Mouse (Mus musculus) midbrain, embryonic 16.5 days (tissue): Measurements from ENCODE around the gene Ddx47. TPM values are rescaled to one million over a fixed set of nuclear protein-coding genes. Genes with fewer than 3 reads are reported as not detected.

Source experiments
- ATAC-seq: fragments of 200-750 bp; cut with Nextera tagmentation; 2 replicates; pipeline ENCODE4 v1.8.0; 2017; ENCODE audit warnings: moderate TSS enrichment
- H3K27ac ChIP-seq: fragments of 300-500 bp; sonication (generic); 2 replicates; pipeline ENCODE4 v1.5.1; 2014; ENCODE audit warnings: mild to moderate bottlenecking, low read length, mixed read lengths
- H3K27me3 ChIP-seq: fragments of 300-500 bp; sonication (generic); 2 replicates; pipeline ENCODE4 v1.6.1; 2014; ENCODE audit warnings: low read depth, low read length, mixed read lengths; ENCODE audit not compliant: control insufficient read depth, insufficient read depth
- H3K36me3 ChIP-seq: fragments of 300-500 bp; sonication (generic); 2 replicates; pipeline ENCODE4 v1.6.1; 2014; ENCODE audit warnings: mild to moderate bottlenecking, low read length, moderate library complexity, mixed read lengths; ENCODE audit not compliant: control insufficient read depth, insufficient read depth
- H3K4me1 ChIP-seq: fragments of 300-500 bp; sonication (generic); 2 replicates; pipeline ENCODE4 v1.6.1; 2014; ENCODE audit warnings: mild to moderate bottlenecking, low read length, mixed read lengths; ENCODE audit not compliant: control insufficient read depth, insufficient read depth
- H3K4me2 ChIP-seq: fragments of 300-500 bp; sonication (generic); 2 replicates; pipeline ENCODE4 v1.6.1; 2014; ENCODE audit warnings: mild to moderate bottlenecking, low read length, mixed read lengths
- H3K4me3 ChIP-seq: fragments of 300-500 bp; sonication (generic); 2 replicates; pipeline ENCODE4 v1.5.1; 2014; ENCODE audit warnings: low read depth, mild to moderate bottlenecking, low read length, moderate library complexity, mixed read lengths
- H3K9ac ChIP-seq: fragments of 300-500 bp; sonication (generic); 2 replicates; pipeline ENCODE4 v1.6.1; 2014; ENCODE audit warnings: low read depth, low read length, mixed read lengths
- H3K9me3 ChIP-seq: fragments of 300-500 bp; sonication (generic); replicated peaks from 2 replicates; pipeline ENCODE4 v1.6.1; 2014; ENCODE audit warnings: mild to moderate bottlenecking, low read length, mixed read lengths; ENCODE audit not compliant: control insufficient read depth, poor library complexity, severe bottlenecking
- WGBS: fragments of 180-500 bp; shearing (Covaris S2); extraction: QIAGEN DNeasy Blood & Tissue Kit; methylation state at CpG from one replicate; pipeline ENCODE4 v1.1.7; 2014; 5-methylcytosine and 5-hydroxymethylcytosine counted together
- polyA plus RNA-seq: library from polyadenylated mRNA; unstranded; fragments of >200 nt; fragmentation: Nextera tagmentation; extraction: Ambion mirVana; gene quantifications from 2 replicates; pipeline ENCODE4 v1.2.1, GENCODE M21; 2015

The Ddx47 gene
- polyA plus RNA-seq, 1 experiment from 2014 or later, result 75.1 TPM

GRCm38 (mm10) chr6:135048956-135049355 lies 37.5 kb downstream of the Ddx47 start:
- Histone ChIP-seq H3K4me2 (no peak overlapping the region), H3K9ac (no peak overlapping the region), H3K4me3 (no peak overlapping the region), H3K4me1 (no peaks in the 10 kb centered on the region), H3K27me3 (peaks cover 3% of the 10 kb centered on the region; the same call in 1 of the 2 replicates), H3K27ac (no peak overlapping the region), H3K9me3 (no peaks in the 10 kb centered on the region), H3K36me3 (no peaks in the 10 kb centered on the region)
- ATAC-seq, result no peak
- WGBS, result 84% methylated on average over 16 of the region's 16 CpGs

GRCm38 (mm10) chr6:135053789-135054188 lies 42.4 kb downstream of the Ddx47 start:
- no peaks in the 10 kb centered on the region for H3K27me3 ChIP-seq
- H3K9me3 ChIP-seq, result no peaks in the 10 kb centered on the region
- H3K9ac ChIP-seq, result no peak overlapping the region
- ATAC-seq, result no peak
- no peak overlapping the region for H3K4me3 ChIP-seq
- H3K36me3 ChIP-seq, result no peaks in the 10 kb centered on the region
- H3K4me1 ChIP-seq, result no peaks in the 10 kb centered on the region
- H3K4me2 ChIP-seq, result no peak overlapping the region
- no peak overlapping the region for H3K27ac ChIP-seq
- WGBS, result 72% methylated on average over 3 of the region's 3 CpGs

GRCm38 (mm10) chr6:135055882-135056281 lies 44.5 kb downstream of the Ddx47 start:
- Histone ChIP-seq H3K4me1 (no peaks in the 10 kb centered on the region), H3K4me3 (no peak overlapping the region), H3K27ac (no peak overlapping the region), H3K9me3 (no peaks in the 10 kb centered on the region), H3K36me3 (no peaks in the 10 kb centered on the region), H3K4me2 (no peak overlapping the region), H3K9ac (no peak overlapping the region), H3K27me3 (no peaks in the 10 kb centered on the region)
- WGBS, result 65% methylated on average over 4 of the region's 4 CpGs
- ATAC-seq, result no peak

GRCm38 (mm10) chr6:135060728-135061127 lies 49.3 kb downstream of the Ddx47 start:
- no peak for ATAC-seq
- Histone ChIP-seq H3K4me1 (peaks cover 5% of the 10 kb centered on the region), H3K27me3 (peaks cover 7% of the 10 kb centered on the region; the same call in 1 of the 2 replicates), H3K36me3 (no peaks in the 10 kb centered on the region), H3K9me3 (no peaks in the 10 kb centered on the region), H3K4me3 (no peak overlapping the region), H3K4me2 (no peak overlapping the region), H3K9ac (no peak overlapping the region), H3K27ac (no peak overlapping the region)
- WGBS, result 94% methylated on average over 4 of the region's 4 CpGs

GRCm38 (mm10) chr6:135064621-135065020 lies 53.2 kb downstream of the Ddx47 start:
- Histone ChIP-seq H3K36me3 (no peaks in the 10 kb centered on the region), H3K9me3 (no peaks in the 10 kb centered on the region), H3K4me3 (no peak overlapping the region), H3K27me3 (peaks cover 16% of the 10 kb centered on the region), H3K4me1 (peaks cover 5% of the 10 kb centered on the region), H3K27ac (no peak overlapping the region), H3K4me2 (no peak overlapping the region), H3K9ac (no peak overlapping the region)
- 70% methylated on average over 12 of the region's 12 CpGs for WGBS
- no peak for ATAC-seq

- 0 out of 2 replicates have a peak, but pooled peaks have one; percentile 36 for ATAC-seq
- under 1% methylated on average over 44 of the region's 44 CpGs for WGBS
- H3K4me1 ChIP-seq, result peaks cover 5% of the 10 kb centered on the region
Observed at GRCm38 (mm10) chr6:135065236-135065957, 54.0 kb downstream of the Ddx47 start, which contains the start of gene Gprc5a. Gene Gprc5a (plus strand): TSS chr6:135065651.

GRCm38 (mm10) chr6:135066795-135067445 lies 55.5 kb downstream of the Ddx47 start:
- no peak overlapping the region for H3K4me2 ChIP-seq
- H3K4me1 ChIP-seq, result peaks cover 5% of the 10 kb centered on the region
- no peak overlapping the region for H3K4me3 ChIP-seq
- ATAC-seq, result no peak
- H3K9ac ChIP-seq, result no peak overlapping the region
- no peak overlapping the region for H3K27ac ChIP-seq
- no peaks in the 10 kb centered on the region for H3K9me3 ChIP-seq
- H3K36me3 ChIP-seq, result no peaks in the 10 kb centered on the region
- 25% methylated on average over 6 of the region's 6 CpGs for WGBS
- H3K27me3 ChIP-seq, result peaks cover 16% of the 10 kb centered on the region

More at GRCm38 (mm10) chr6:135065236-135065957, 54.0 kb downstream of the Ddx47 start, which contains the start of gene Gprc5a:
- H3K4me2 ChIP-seq, result peak within 1 kb of the TSS; percentile 89
- no peak within 1 kb of the TSS for H3K27ac ChIP-seq
- peaks cover 16% of the 10 kb centered on the region for H3K27me3 ChIP-seq
- peak within 1 kb of the TSS; percentile 46 for H3K9ac ChIP-seq
- H3K36me3 ChIP-seq, result no peaks in the 10 kb centered on the region
- peak within 1 kb of the TSS; percentile 46 for H3K4me3 ChIP-seq
- H3K9me3 ChIP-seq, result no peaks in the 10 kb centered on the region

- H3K36me3 ChIP-seq, result no peaks in the 10 kb centered on the region
- WGBS, result 81% methylated on average over 5 of the region's 5 CpGs
- H3K4me1 ChIP-seq, result peaks cover 5% of the 10 kb centered on the region
Observed at GRCm38 (mm10) chr6:135068221-135068620, 56.8 kb downstream of the Ddx47 start.

GRCm38 (mm10) chr6:135069856-135070255 lies 58.4 kb downstream of the Ddx47 start:
- Histone ChIP-seq H3K36me3 (no peaks in the 10 kb centered on the region), H3K4me2 (no peak overlapping the region), H3K9ac (no peak overlapping the region), H3K4me1 (peaks cover 5% of the 10 kb centered on the region), H3K27ac (no peak overlapping the region), H3K27me3 (peaks cover 15% of the 10 kb centered on the region), H3K4me3 (no peak overlapping the region), H3K9me3 (no peaks in the 10 kb centered on the region)
- 72% methylated on average over 6 of the region's 6 CpGs for WGBS
- ATAC-seq, result no peak

More at GRCm38 (mm10) chr6:135068221-135068620, 56.8 kb downstream of the Ddx47 start:
- no peak overlapping the region for H3K27ac ChIP-seq
- H3K9ac ChIP-seq, result no peak overlapping the region
- H3K4me2 ChIP-seq, result no peak overlapping the region
- H3K27me3 ChIP-seq, result peaks cover 16% of the 10 kb centered on the region
- ATAC-seq, result no peak
- H3K9me3 ChIP-seq, result no peaks in the 10 kb centered on the region
- no peak overlapping the region for H3K4me3 ChIP-seq
